Mouse (Mus musculus) MEL (cell line): Measurements from ENCODE around the gene Taf1c. TPM values are rescaled to one million over a fixed set of nuclear protein-coding genes. Genes with fewer than 3 reads are reported as not detected.

Experiments used
- DNase-seq: peaks from one replicate; pipeline ENCODE4 v3.0.0; 2011; ENCODE audit warnings: low read depth, low spot score
- H3K27ac ChIP-seq: 2 replicates; pipeline ENCODE4 v1.5.1; 2012; ENCODE audit warnings: low read depth, mild to moderate bottlenecking, control low read depth, low read length, moderate library complexity; ENCODE audit not compliant: control insufficient read depth
- H3K27me3 ChIP-seq, 2 experiments: fragments of 150-350 bp in 1 of 2; sonication (generic) in 1 of 2; 2 replicates each; pipeline ENCODE4 v1.6.1; 2012; ENCODE audit warnings: low read length in 2 of 2, mild to moderate bottlenecking in 2 of 2, improper control_type of control experiment in 1 of 2, moderate library complexity in 1 of 2; ENCODE audit not compliant: insufficient read depth in 2 of 2, control insufficient read depth in 1 of 2
- H3K36me3 ChIP-seq, 2 experiments: 2 replicates each; pipeline ENCODE4 v1.6.1; 2012 to 2014; ENCODE audit warnings: low read length in 2 of 2, improper control_type of control experiment in 1 of 2, inconsistent platforms in 1 of 2, mild to moderate bottlenecking in 1 of 2; ENCODE audit not compliant: insufficient read depth in 2 of 2, control insufficient read depth in 1 of 2
- H3K4me1 ChIP-seq, 2 experiments: fragments of 150-350 bp in 1 of 2; sonication (generic) in 1 of 2; 2 replicates each; pipeline ENCODE4 v1.6.1; 2012; ENCODE audit warnings: low read length in 2 of 2, improper control_type of control experiment in 1 of 2, mild to moderate bottlenecking in 1 of 2; ENCODE audit not compliant: insufficient read depth in 2 of 2, control insufficient read depth in 1 of 2
- H3K4me3 ChIP-seq, 2 experiments: fragments of 150-350 bp in 1 of 2; sonication (generic) in 1 of 2; 2 replicates each; pipeline ENCODE4 v1.5.1; 2012; ENCODE audit warnings: low read depth in 2 of 2, low read length in 2 of 2, mild to moderate bottlenecking in 2 of 2, moderate library complexity in 2 of 2, control low read depth in 1 of 2, improper control_type of control experiment in 1 of 2; ENCODE audit not compliant: control insufficient read depth in 1 of 2, insufficient read depth in 1 of 2
- H3K79me2 ChIP-seq: 2 replicates; pipeline ENCODE4 v1.6.1; 2012; ENCODE audit warnings: mild to moderate bottlenecking, low read length, moderate library complexity; ENCODE audit not compliant: control insufficient read depth, poor library complexity, insufficient read depth
- H3K9ac ChIP-seq: 2 replicates; pipeline ENCODE4 v1.6.1; 2012; ENCODE audit warnings: low read depth, mild to moderate bottlenecking, control low read depth, low read length, moderate library complexity; ENCODE audit not compliant: control insufficient read depth, poor library complexity, severe bottlenecking
- H3K9me3 ChIP-seq: fragments of 150-350 bp; sonication (generic); replicated peaks from 2 replicates; pipeline ENCODE4 v1.6.1; 2012; ENCODE audit warnings: mild to moderate bottlenecking, low read length, improper control_type of control experiment, moderate library complexity; ENCODE audit not compliant: insufficient read depth
- BHLHE40 ChIP-seq: IDR thresholded peaks from 2 replicates; pipeline ENCODE4 v1.6.1; 2012; ENCODE audit warnings: low read depth, mild to moderate bottlenecking, inconsistent platforms, low read length, improper control_type of control experiment, borderline replicate concordance
- CHD1 ChIP-seq: IDR thresholded peaks from 2 replicates; pipeline ENCODE4 v1.6.1; 2012; ENCODE audit warnings: low read depth, mild to moderate bottlenecking, inconsistent platforms, low read length, improper control_type of control experiment
- EP300 ChIP-seq, 2 experiments: IDR thresholded peaks; 2 replicates each; pipeline ENCODE4 v1.6.1; 2011; ENCODE audit warnings: improper control_type of control experiment in 2 of 2, low read length in 2 of 2, low read depth in 1 of 2, mild to moderate bottlenecking in 1 of 2
- GABPA ChIP-seq: IDR thresholded peaks from 2 replicates; pipeline ENCODE4 v1.6.1; 2012; ENCODE audit warnings: low read depth, mild to moderate bottlenecking, inconsistent platforms, low read length, improper control_type of control experiment, moderate library complexity
- MAFK ChIP-seq: IDR thresholded peaks from 2 replicates; pipeline ENCODE4 v1.6.1; 2011; ENCODE audit warnings: low read depth, mild to moderate bottlenecking, low read length, improper control_type of control experiment, borderline replicate concordance
- MXI1 ChIP-seq: IDR thresholded peaks from 2 replicates; pipeline ENCODE4 v1.6.1; 2011; ENCODE audit warnings: mild to moderate bottlenecking, low read depth, low read length, improper control_type of control experiment
- NRF1 ChIP-seq: IDR thresholded peaks from 2 replicates; pipeline ENCODE4 v1.6.1; 2014; ENCODE audit warnings: low read depth, mild to moderate bottlenecking, inconsistent platforms, low read length, improper control_type of control experiment, moderate library complexity; ENCODE audit not compliant: poor library complexity, insufficient read depth, severe bottlenecking
- POLR2AphosphoS2 ChIP-seq: IDR thresholded peaks from 2 replicates; pipeline ENCODE4 v1.6.1; 2011; ENCODE audit warnings: low read length, improper control_type of control experiment
- POLR2AphosphoS5 ChIP-seq: IDR thresholded peaks from 2 replicates; pipeline ENCODE4 v1.6.1; 2012; ENCODE audit warnings: low read depth, borderline replicate concordance, mild to moderate bottlenecking, inconsistent platforms, low read length, moderate library complexity, mixed read lengths
- RAD21 ChIP-seq: IDR thresholded peaks from 2 replicates; pipeline ENCODE4 v1.6.1; 2011; ENCODE audit warnings: mild to moderate bottlenecking, low read depth, low read length, improper control_type of control experiment
- SMC3 ChIP-seq: IDR thresholded peaks from 2 replicates; pipeline ENCODE4 v1.6.1; 2011; ENCODE audit warnings: low read depth, low read length, improper control_type of control experiment
- TBP ChIP-seq: IDR thresholded peaks from 2 replicates; pipeline ENCODE4 v1.8.0; 2011; ENCODE audit warnings: low read depth, low read length, improper control_type of control experiment
- TCF12 ChIP-seq: IDR thresholded peaks from 2 replicates; pipeline ENCODE4 v1.6.1; 2014; ENCODE audit warnings: low read depth, mild to moderate bottlenecking, inconsistent platforms, low read length, improper control_type of control experiment, moderate library complexity
- UBTF ChIP-seq: IDR thresholded peaks from 2 replicates; pipeline ENCODE4 v1.6.1; 2012; ENCODE audit warnings: low read depth, mild to moderate bottlenecking, inconsistent platforms, low read length, improper control_type of control experiment, moderate library complexity, borderline replicate concordance; ENCODE audit not compliant: insufficient read depth
- USF1 ChIP-seq: IDR thresholded peaks from 2 replicates; pipeline ENCODE4 v1.6.1; 2014; ENCODE audit warnings: low read depth, mild to moderate bottlenecking, inconsistent platforms, low read length, improper control_type of control experiment, moderate library complexity
- ZC3H11A ChIP-seq: IDR thresholded peaks from 2 replicates; pipeline ENCODE4 v1.6.1; 2012; ENCODE audit warnings: low read depth, mild to moderate bottlenecking, inconsistent platforms, low read length, improper control_type of control experiment
- ZMIZ1 ChIP-seq: IDR thresholded peaks from 2 replicates; pipeline ENCODE4 v1.6.1; 2012; ENCODE audit warnings: low read depth, mild to moderate bottlenecking, inconsistent platforms, low read length, improper control_type of control experiment, moderate library complexity
- ZNF384 ChIP-seq: IDR thresholded peaks from 2 replicates; pipeline ENCODE4 v1.6.1; 2012; ENCODE audit warnings: low read depth, mild to moderate bottlenecking, inconsistent platforms, low read length, improper control_type of control experiment
- polyA plus RNA-seq, 2 experiments: library from polyadenylated mRNA; stranded (reverse) in 1 of 2; unstranded in 1 of 2; fragments of >175 nt in 1 of 2; fragments of >200 nt in 1 of 2; gene quantifications; 2 replicates each; pipeline versions ENCODE4 v1.2.1 to v1.2.4; 2012; ENCODE audit warnings: low replicate concordance in 2 of 2, low read depth in 1 of 2; ENCODE audit not compliant: insufficient read length in 2 of 2, insufficient read depth in 1 of 2, missing spikeins in 1 of 2
- total RNA-seq: library from RNA; depleted of rRNA; stranded (reverse); fragments of 300-350 nt; gene quantifications from 2 replicates; pipeline ENCODE4 v1.2.3, GENCODE M21; 2012

The Taf1c gene
- total and polyA plus RNA-seq, 3 experiments = 28.8 to 32.0 TPM; not detected in 1

- Histone ChIP-seq H3K4me1 (no peaks in the 10 kb centered on the region; a peak in 1 of 4 replicates), H3K27me3 (peaks cover 0 to 2% of the 10 kb centered on the region in 2 experiments; a peak in 2 of 4 replicates)
- no peak for TF ChIP-seq RAD21
Measured at GRCm38 (mm10) chr8:119624916-119625315, 19.9 kb upstream of the Taf1c start.

GRCm38 (mm10) chr8:119623744-119624143, 18.7 kb upstream of the Taf1c start:
- peaks cover 0 to 2% of the 10 kb centered on the region in 2 experiments; a peak in 2 of 4 replicates for H3K27me3 ChIP-seq

More at GRCm38 (mm10) chr8:119624916-119625315, 19.9 kb upstream of the Taf1c start:
- no peak overlapping the region for H3K9ac ChIP-seq
- no peaks in the 10 kb centered on the region for H3K79me2 ChIP-seq
- no peak overlapping the region for H3K27ac ChIP-seq
- DNase-seq = no peak
- H3K4me3 ChIP-seq = no peak overlapping the region
- H3K36me3 ChIP-seq = no peaks in the 10 kb centered on the region
- H3K9me3 ChIP-seq = no peaks in the 10 kb centered on the region

GRCm38 (mm10) chr8:119623061-119623460, 18.0 kb upstream of the Taf1c start:
- Histone ChIP-seq H3K9ac (no peak overlapping the region), H3K27me3 (peaks cover 0 to 2% of the 10 kb centered on the region in 2 experiments; a peak in 2 of 4 replicates), H3K79me2 (no peaks in the 10 kb centered on the region), H3K4me1 (no peaks in the 10 kb centered on the region; a peak in 1 of 4 replicates), H3K4me3 (no peak overlapping the region), H3K9me3 (no peaks in the 10 kb centered on the region), H3K36me3 (no peaks in the 10 kb centered on the region), H3K27ac (no peak overlapping the region)
- TF ChIP-seq USF1 = no peak
- TF ChIP-seq EP300 (IDR thresholded peaks at IDR 0.05; ENCODE audit: low read depth in 1 of 2, low read length in 2 of 2) = no peak
- no peak for TF ChIP-seq POLR2AphosphoS5
- TF ChIP-seq BHLHE40 = no peak
- TF ChIP-seq POLR2AphosphoS2 = no peak
- TF ChIP-seq GABPA = no peak
- TF ChIP-seq RAD21 = no peak
- no peak for TF ChIP-seq NRF1
- no peak for TF ChIP-seq MAFK
- no peak for TF ChIP-seq TCF12
- DNase-seq = no peak

More at GRCm38 (mm10) chr8:119623744-119624143, 18.7 kb upstream of the Taf1c start:
- no peak overlapping the region for H3K27ac ChIP-seq
- H3K4me1 ChIP-seq = no peaks in the 10 kb centered on the region; a peak in 1 of 4 replicates
- H3K9ac ChIP-seq = no peak overlapping the region
- no peak for DNase-seq
- TF ChIP-seq SMC3 (no peak), POLR2AphosphoS5 (no peak), UBTF (no peak), TBP (no peak), CHD1 (no peak), ZMIZ1 (no peak), TCF12 (no peak), MXI1 (no peak), MAFK (no peak), ZNF384 (no peak), ZC3H11A (no peak)
- H3K9me3 ChIP-seq = no peaks in the 10 kb centered on the region
- H3K79me2 ChIP-seq = no peaks in the 10 kb centered on the region
- no peaks in the 10 kb centered on the region for H3K36me3 ChIP-seq
- H3K4me3 ChIP-seq = no peak overlapping the region
